Mouse (Mus musculus) midbrain, postnatal 0 days (tissue): ENCODE measurements around the gene Pdlim5. TPM values are rescaled to one million over a fixed set of nuclear protein-coding genes. Genes with fewer than 3 reads are reported as not detected.

Experiments used
- ATAC-seq: fragments of 200-750 bp; cut with Nextera tagmentation; 2 replicates; pipeline ENCODE4 v1.8.0; 2017; ENCODE audit warnings: moderate number of reproducible peaks, mild to moderate bottlenecking, moderate TSS enrichment, moderate library complexity; ENCODE audit not compliant: low FRiP score
- DNase-seq: peaks from one replicate; pipeline ENCODE4 v3.0.0-alpha.2; 2015; ENCODE audit warnings: low spot score
- H3K27ac ChIP-seq: fragments of 300-500 bp; sonication (generic); 2 replicates; pipeline ENCODE4 v1.5.1; 2014; ENCODE audit warnings: low read depth, mild to moderate bottlenecking, low read length, mixed read lengths
- H3K27me3 ChIP-seq: fragments of 300-500 bp; sonication (generic); 2 replicates; pipeline ENCODE4 v1.6.1; 2014; ENCODE audit warnings: low read length, control low read depth, mixed read lengths; ENCODE audit not compliant: insufficient read depth
- H3K36me3 ChIP-seq: fragments of 300-500 bp; sonication (generic); 2 replicates; pipeline ENCODE4 v1.6.1; 2014; ENCODE audit warnings: low read length, control low read depth, mixed read lengths; ENCODE audit not compliant: insufficient read depth
- H3K4me1 ChIP-seq: fragments of 300-500 bp; sonication (generic); 2 replicates; pipeline ENCODE4 v1.6.1; 2014; ENCODE audit warnings: mild to moderate bottlenecking, control low read depth, antibody characterized with exemption, low read length, mixed read lengths; ENCODE audit not compliant: insufficient read depth
- H3K4me2 ChIP-seq: fragments of 300-500 bp; sonication (generic); 2 replicates; pipeline ENCODE4 v1.6.1; 2014; ENCODE audit warnings: low read depth, mild to moderate bottlenecking, low read length, mixed read lengths; ENCODE audit not compliant: poor library complexity, severe bottlenecking
- H3K4me3 ChIP-seq: fragments of 300-500 bp; sonication (generic); 2 replicates; pipeline ENCODE4 v1.5.1; 2014; ENCODE audit warnings: low read depth, mild to moderate bottlenecking, low read length, moderate library complexity
- H3K9ac ChIP-seq: fragments of 300-500 bp; sonication (generic); replicated peaks from 2 replicates; pipeline ENCODE4 v1.6.1; 2014; ENCODE audit warnings: mild to moderate bottlenecking, low read length, moderate library complexity, mixed read lengths; ENCODE audit not compliant: poor library complexity, severe bottlenecking
- H3K9me3 ChIP-seq: fragments of 300-500 bp; sonication (generic); 2 replicates; pipeline ENCODE4 v1.6.1; 2016; ENCODE audit warnings: low read length, control low read depth
- CTCF ChIP-seq: IDR thresholded peaks from 2 replicates; pipeline ENCODE4 v1.5.1; 2016; ENCODE audit warnings: antibody characterized with exemption, mild to moderate bottlenecking
- WGBS: fragments of 180-500 bp; shearing (Covaris S2); extraction: QIAGEN DNeasy Blood & Tissue Kit; methylation state at CpG from one replicate; pipeline ENCODE4 v1.1.7; 2014; 5-methylcytosine and 5-hydroxymethylcytosine counted together
- polyA plus RNA-seq: library from polyadenylated mRNA; unstranded; fragments of >200 nt; fragmentation: Nextera tagmentation; extraction: Ambion mirVana; gene quantifications from 2 replicates; pipeline ENCODE4 v1.2.1, GENCODE M21; 2015
- total RNA-seq: library from RNA; depleted of rRNA; stranded (reverse); fragments of >200 nt; gene quantifications from 2 replicates; pipeline ENCODE4 v1.2.3, GENCODE M21; 2014

Gene Pdlim5
- total and polyA plus RNA-seq, 2 experiments from 2014 or later = 13.7 to 28.1 TPM

DNA sequence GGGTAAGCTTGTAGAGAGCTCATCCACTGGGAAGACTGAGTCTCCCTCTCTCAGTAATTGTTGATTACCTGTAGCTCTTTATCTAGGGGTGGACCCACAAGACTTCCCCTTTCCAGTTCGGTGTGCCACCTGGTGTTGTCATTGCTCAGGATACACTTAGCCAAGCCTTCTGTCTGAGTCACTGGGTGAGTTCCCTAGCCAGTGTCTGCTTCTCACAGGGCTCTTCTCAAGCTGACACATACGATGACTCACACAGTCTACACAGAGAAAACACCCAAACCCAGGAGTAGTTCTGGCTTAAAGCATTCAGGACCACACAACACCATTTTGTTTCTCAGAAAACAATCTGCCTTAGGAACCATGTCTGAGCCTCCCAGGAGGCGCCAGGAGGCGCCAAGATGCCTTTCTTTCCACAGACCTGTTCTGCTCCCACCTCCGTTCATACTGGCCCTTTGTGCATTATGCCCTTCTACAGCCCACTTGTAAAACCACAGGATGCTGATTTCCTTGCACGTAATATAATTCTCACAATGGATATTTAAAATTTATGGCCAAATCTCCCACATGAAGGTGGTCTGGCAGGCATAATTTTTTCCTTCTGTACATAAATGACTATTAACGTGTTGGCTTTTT, 172.9 kb downstream of the Pdlim5 start:
- Histone ChIP-seq H3K4me2 (no peak overlapping the region), H3K27ac (no peak overlapping the region), H3K9me3 (no peaks in the 10 kb centered on the region), H3K9ac (no peak overlapping the region), H3K27me3 (no peaks in the 10 kb centered on the region), H3K36me3 (no peaks in the 10 kb centered on the region), H3K4me1 (no peaks in the 10 kb centered on the region), H3K4me3 (no peak overlapping the region)
- TF ChIP-seq CTCF = no peak
- ATAC-seq = no peak
- DNase-seq = no peak
- WGBS = 84% methylated on average over 7 of the region's 7 CpGs

DNA sequence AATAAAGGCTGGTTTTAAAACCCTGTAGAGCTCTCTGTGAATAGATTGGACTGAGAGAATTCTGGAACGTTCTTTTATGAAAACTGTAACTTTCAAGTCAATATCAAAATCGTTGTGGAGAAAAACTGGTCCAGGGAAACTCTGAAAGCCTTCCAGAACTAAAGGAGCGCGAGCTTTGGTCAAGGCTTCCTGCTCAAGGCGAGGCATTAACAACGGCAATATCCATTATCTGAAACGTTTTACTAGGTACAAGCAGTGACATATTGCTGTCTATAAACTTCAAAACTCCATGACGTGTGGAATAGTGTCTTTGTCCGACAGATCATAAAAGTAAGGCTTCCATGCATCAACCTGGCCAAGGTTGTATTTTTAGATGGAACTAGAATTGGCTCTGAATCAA, 175.6 kb downstream of the Pdlim5 start:
- TF ChIP-seq CTCF = no peak
- ATAC-seq = no peak
- 91% methylated on average over 9 of the region's 9 CpGs for WGBS

GRCm38 (mm10) chr3:142212821-142213220, 182.7 kb downstream of the Pdlim5 start:
- TF ChIP-seq CTCF = no peak
- Histone ChIP-seq H3K27me3 (no peaks in the 10 kb centered on the region), H3K36me3 (no peaks in the 10 kb centered on the region), H3K9ac (no peak overlapping the region), H3K4me1 (no peaks in the 10 kb centered on the region), H3K27ac (no peak overlapping the region), H3K4me2 (no peak overlapping the region), H3K4me3 (no peak overlapping the region), H3K9me3 (no peaks in the 10 kb centered on the region)
- ATAC-seq (no peak), DNase-seq (no peak)
- 77% methylated on average over 2 of the region's 2 CpGs for WGBS

More for the DNA sequence above, 175.6 kb downstream of the Pdlim5 start:
- H3K4me3 ChIP-seq = no peak overlapping the region
- H3K9me3 ChIP-seq = no peaks in the 10 kb centered on the region
- no peak for DNase-seq
- H3K27ac ChIP-seq = no peak overlapping the region
- no peaks in the 10 kb centered on the region for H3K36me3 ChIP-seq
- no peak overlapping the region for H3K9ac ChIP-seq
- no peak overlapping the region for H3K4me2 ChIP-seq
- no peaks in the 10 kb centered on the region for H3K27me3 ChIP-seq
- H3K4me1 ChIP-seq = no peaks in the 10 kb centered on the region

DNA sequence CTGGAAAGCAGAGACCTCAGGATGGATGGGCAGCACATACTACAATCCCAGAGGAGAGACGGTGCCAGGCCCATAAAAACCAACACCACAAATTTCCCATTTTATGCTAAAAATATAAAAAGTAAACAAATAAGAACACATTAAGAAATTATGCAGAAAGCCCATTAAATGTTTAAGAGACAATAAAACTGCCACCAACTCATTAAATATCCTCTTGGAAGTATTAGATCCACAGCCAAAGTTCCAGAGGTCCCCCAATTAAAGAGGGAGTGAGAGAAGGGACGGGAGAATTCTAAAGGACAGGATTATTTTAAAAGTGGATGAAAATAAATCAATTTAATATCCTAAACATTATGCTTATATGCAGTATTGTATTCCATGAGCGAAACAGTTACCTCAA, 183.3 kb downstream of the Pdlim5 start:
- no peak for TF ChIP-seq CTCF
- 92% methylated on average over 3 of the region's 3 CpGs for WGBS

DNA sequence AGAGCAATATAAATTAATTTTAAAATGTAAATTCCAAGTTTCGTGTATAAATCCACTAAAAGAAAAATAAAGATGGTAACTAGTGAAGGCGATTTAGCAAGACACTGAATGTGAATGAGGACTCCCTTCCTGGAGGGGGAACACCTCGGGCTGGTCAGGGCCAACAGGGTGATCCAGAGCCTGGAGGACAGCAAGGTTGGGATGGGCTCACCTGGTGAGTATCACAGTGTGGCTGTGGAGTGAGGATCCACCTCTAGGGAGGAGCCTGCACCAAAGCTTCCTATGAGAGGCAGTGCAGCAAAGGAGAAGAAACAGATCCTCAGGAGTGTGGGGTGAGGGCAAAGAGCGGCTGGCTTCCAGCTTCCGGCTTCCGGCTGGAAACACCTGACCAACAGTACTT, 185.5 kb downstream of the Pdlim5 start:
- Histone ChIP-seq H3K27ac (no peak overlapping the region), H3K36me3 (no peaks in the 10 kb centered on the region), H3K27me3 (no peaks in the 10 kb centered on the region), H3K9ac (no peak overlapping the region), H3K4me3 (no peak overlapping the region), H3K4me1 (no peaks in the 10 kb centered on the region), H3K4me2 (no peak overlapping the region), H3K9me3 (no peaks in the 10 kb centered on the region)
- DNase-seq (no peak), ATAC-seq (no peak)
- 73% methylated on average over 6 of the region's 6 CpGs for WGBS
- no peak for TF ChIP-seq CTCF

More for the DNA sequence above, 183.3 kb downstream of the Pdlim5 start:
- no peak overlapping the region for H3K9ac ChIP-seq
- H3K4me1 ChIP-seq = no peaks in the 10 kb centered on the region
- no peak overlapping the region for H3K4me3 ChIP-seq
- H3K36me3 ChIP-seq = no peaks in the 10 kb centered on the region
- H3K27me3 ChIP-seq = no peaks in the 10 kb centered on the region
- H3K27ac ChIP-seq = no peak overlapping the region
- no peaks in the 10 kb centered on the region for H3K9me3 ChIP-seq
- no peak overlapping the region for H3K4me2 ChIP-seq
- ATAC-seq (no peak), DNase-seq (no peak)

DNA sequence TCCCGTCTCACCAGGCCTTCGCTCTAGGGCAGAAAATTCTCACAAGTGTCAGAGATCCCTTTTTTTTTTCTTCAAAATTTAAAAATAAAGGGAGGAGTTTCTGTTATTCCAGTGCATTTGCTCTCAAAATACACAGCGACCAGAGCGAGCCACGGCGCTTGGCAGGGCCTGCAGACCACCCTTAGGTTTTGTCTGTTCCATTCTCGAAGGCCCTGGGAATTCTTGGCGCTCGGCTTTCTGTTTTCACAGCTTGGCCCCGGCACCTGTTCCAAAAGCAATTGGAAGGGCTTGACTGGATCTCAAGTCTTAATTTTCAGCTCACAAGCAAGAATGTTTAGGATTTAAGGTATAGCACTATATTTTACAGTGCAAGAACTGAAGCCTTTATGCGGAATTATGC, 186.4 kb downstream of the Pdlim5 start:
- Histone ChIP-seq H3K9ac (no peak overlapping the region), H3K4me3 (no peak overlapping the region), H3K27me3 (no peaks in the 10 kb centered on the region), H3K4me1 (no peaks in the 10 kb centered on the region), H3K9me3 (no peaks in the 10 kb centered on the region), H3K27ac (no peak overlapping the region), H3K36me3 (no peaks in the 10 kb centered on the region), H3K4me2 (no peak overlapping the region)
- no peak for TF ChIP-seq CTCF
- ATAC-seq (no peak), DNase-seq (peak; percentile 29)
- 66% methylated on average over 11 of the region's 11 CpGs for WGBS
